Mouse (Mus musculus) brain, embryonic 14.5 days (tissue): Measurements from ENCODE around the gene Golm1.

Source experiments
- CTCF ChIP-seq: fragments of 200-500 bp; IDR thresholded peaks from 2 replicates; pipeline ENCODE4 v1.5.1; 2012; ENCODE audit warnings: inconsistent platforms, mild to moderate bottlenecking, moderate library complexity, borderline replicate concordance; ENCODE audit not compliant: insufficient read depth, insufficient read length; ENCODE audit errors: extremely low read depth
- POLR2A ChIP-seq: fragments of 200-500 bp; IDR thresholded peaks from 2 replicates; pipeline ENCODE4 v1.6.1; 2012; ENCODE audit warnings: mild to moderate bottlenecking, inconsistent platforms, borderline replicate concordance; ENCODE audit not compliant: poor library complexity, insufficient read depth, insufficient read length, severe bottlenecking; ENCODE audit errors: extremely low read depth

GRCm38 (mm10) chr13:59676316-59677229, 962 bp upstream of the Golm1 start:
- TF ChIP-seq POLR2A = no peak
- no peak for TF ChIP-seq CTCF
